Mouse (Mus musculus) adrenal gland, postnatal 14 days (tissue): ENCODE data around the gene Rbbp9. TPM values are rescaled to one million over a fixed set of nuclear protein-coding genes. Genes with fewer than 3 reads are reported as not detected.
A peak's percentile ranks its signal among the peaks of the same experiment; 100 is the strongest.

Experiments used
- DNase-seq: peaks from one replicate; pipeline ENCODE4 v3.0.0; 2021; ENCODE audit warnings: mixed read lengths
- total RNA-seq: library from RNA; stranded (reverse); gene quantifications from 2 replicates; pipeline ENCODE4 v1.2.3, GENCODE M21; 2021

Rbbp9 gene
- total RNA-seq, 1 experiment from 2014 or later = 27.4 TPM

DNA sequence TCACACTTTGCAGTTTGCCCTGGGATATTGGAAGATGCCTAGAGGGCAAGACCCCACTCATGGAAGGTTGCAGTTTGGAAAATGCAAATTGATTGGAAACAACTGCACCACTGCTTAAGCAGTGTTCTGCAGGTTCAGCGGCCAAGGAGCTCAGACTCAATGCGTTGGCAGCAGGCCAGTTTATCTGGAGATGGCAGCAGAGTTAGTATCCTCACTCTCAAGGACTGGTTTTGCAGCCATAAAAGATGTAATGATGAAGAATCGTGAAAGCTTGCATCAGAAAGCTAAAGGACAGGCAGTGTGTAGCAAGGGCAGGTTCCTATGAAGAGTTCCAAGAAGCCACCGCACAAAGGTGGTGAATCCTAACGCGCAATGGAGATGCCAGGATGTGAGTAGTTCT is 48.5 kb downstream of the Rbbp9 start:
- peak; percentile 44 for DNase-seq

Other genes starting within 250 kb of the Rbbp9 start
- not detected in 2 replicates for gene Ovol2, start 218.7 kb downstream of the Rbbp9 start, total RNA-seq
- gene Kat14, start 181.9 kb downstream of the Rbbp9 start, total RNA-seq = 25.3 and 28.0 TPM in 2 replicates
- 8.0 and 10.4 TPM in 2 replicates for gene Pet117, start 181.9 kb downstream of the Rbbp9 start, total RNA-seq
- 1.7 and 3.9 TPM in 2 replicates for gene Dzank1, start 23.5 kb downstream of the Rbbp9 start, total RNA-seq
- 18.0 and 21.0 TPM in 2 replicates for gene Polr3f, start 23.2 kb downstream of the Rbbp9 start, total RNA-seq
- 58.8 and 74.1 TPM in 2 replicates for gene Sec23b, start 5.4 kb upstream of the Rbbp9 start, total RNA-seq
- gene Smim26, start 43.2 kb upstream of the Rbbp9 start, total RNA-seq = 48.2 and 50.9 TPM in 2 replicates
- 19.6 and 20.6 TPM in 2 replicates for gene Dtd1, start 49.0 kb upstream of the Rbbp9 start, total RNA-seq